In the genomic region with DNA sequence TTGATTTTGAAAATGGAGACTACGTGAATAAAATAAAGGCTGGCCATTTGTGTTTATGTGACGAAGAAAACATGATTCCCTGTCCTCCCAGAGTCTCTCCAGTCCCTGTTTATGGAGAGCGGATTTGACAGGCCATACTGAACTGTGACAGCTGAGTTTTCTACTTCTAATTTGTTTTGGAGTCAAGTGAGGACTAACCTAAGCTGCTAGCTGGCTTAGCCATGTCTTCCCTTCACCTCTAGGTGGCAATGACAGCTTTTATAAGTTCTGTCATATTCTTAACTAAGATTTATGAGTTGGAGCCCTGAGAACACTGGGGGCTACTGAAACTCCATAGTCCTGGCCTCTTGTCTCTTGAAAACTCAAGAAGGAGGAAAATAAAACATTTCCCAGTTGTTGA, we compare ENCODE assay signal across 9 mouse cellular contexts. TPM values are rescaled to one million over a fixed set of nuclear protein-coding genes. Genes with fewer than 3 reads are reported as not detected.
A peak's percentile ranks its signal among the peaks of the same experiment; 100 is the strongest.
DNase-seq lines count a peak whose midpoint lies in the region; ATAC-seq and TF ChIP-seq lines count a peak whose summit lies in the region.
"Had no signal": no experiment of that assay in that cellular context is flagged by ENCODE, and none has a peak within 500 bp of the region (broad histone marks: within the 10 kb centered on the region; RNA-seq: fewer than 3 reads in every experiment).

No protein-coding gene starts in this region.

- no peaks in the 10 kb centered on the region for H3K36me3 ChIP-seq in embryonic facial prominence, embryonic 11.5 days (replicated peaks; ENCODE audit: control insufficient read depth, insufficient read depth, low read depth, low read length)
- peaks cover 12% of the 10 kb centered on the region for H3K36me3 ChIP-seq in embryonic facial prominence, embryonic 10.5 days (replicated peaks)
- H3K36me3 ChIP-seq in G1E (replicated peaks), result peaks cover 78% of the 10 kb centered on the region
- no peaks in the 10 kb centered on the region; the same call in 1 of the 2 replicates for H3K36me3 ChIP-seq in forebrain, embryonic 11.5 days (ENCODE audit: control insufficient read depth, insufficient read depth, low read length)

- no peak overlapping the region for H3K4me3 ChIP-seq in embryonic facial prominence, embryonic 11.5 days (ENCODE audit: low read depth, low read length)
- no peak overlapping the region for H3K4me3 ChIP-seq in embryonic facial prominence, embryonic 10.5 days
- H3K4me3 ChIP-seq in left cerebral cortex, adult 2 months, result no peak overlapping the region
- H3K4me3 ChIP-seq in G1E (ENCODE audit: low read depth, low read length), result no peak overlapping the region
- H3K4me3 ChIP-seq in forebrain, embryonic 11.5 days (ENCODE audit: low read depth, low read length), result no peak overlapping the region

- DNase-seq in embryonic facial prominence, embryonic 11.5 days (ENCODE audit: low spot score), result peak; percentile 41
- DNase-seq in embryonic facial prominence, embryonic 10.5 days (ENCODE audit: low spot score), result no peak
- no peak for DNase-seq in left cerebral cortex, adult 2 months (ENCODE audit: extremely low spot score in 1 of 2, low spot score in 2 of 2)
- no peak for DNase-seq in left cerebral cortex, adult 8-10 months (ENCODE audit: low spot score in 2 of 2)
- DNase-seq in G1E (ENCODE audit: low spot score), result no peak
- no peak for DNase-seq in forebrain, embryonic 11.5 days (ENCODE audit: low spot score)
- DNase-seq in thymus, postnatal 4 days, result no peak
- DNase-seq: cerebellum, postnatal 36 days had no signal

- H3K4me2 ChIP-seq in embryonic facial prominence, embryonic 11.5 days (ENCODE audit: low read depth, low read length), result no peak overlapping the region
- H3K4me2 ChIP-seq in forebrain, embryonic 11.5 days (ENCODE audit: low read depth, low read length, severe bottlenecking), result no peak overlapping the region

- no peak overlapping the region for H3K9ac ChIP-seq in embryonic facial prominence, embryonic 11.5 days (replicated peaks; ENCODE audit: low read length)
- H3K9ac ChIP-seq in forebrain, embryonic 11.5 days (ENCODE audit: low read length), result no peak overlapping the region

- no peak overlapping the region for H3K27ac ChIP-seq in embryonic facial prominence, embryonic 11.5 days (replicated peaks; ENCODE audit: low read depth, low read length)
- no peak overlapping the region for H3K27ac ChIP-seq in embryonic facial prominence, embryonic 10.5 days (replicated peaks)
- H3K27ac ChIP-seq in left cerebral cortex, adult 2 months, result no peak overlapping the region
- H3K27ac ChIP-seq in forebrain, embryonic 11.5 days (ENCODE audit: low read depth, low read length), result no peak overlapping the region

- no peaks in the 10 kb centered on the region for H3K9me3 ChIP-seq in embryonic facial prominence, embryonic 11.5 days (replicated peaks; ENCODE audit: control insufficient read depth, low read length)
- no peaks in the 10 kb centered on the region for H3K9me3 ChIP-seq in embryonic facial prominence, embryonic 10.5 days
- H3K9me3 ChIP-seq in G1E (replicated peaks), result no peaks in the 10 kb centered on the region
- H3K9me3 ChIP-seq in forebrain, embryonic 11.5 days (ENCODE audit: control insufficient read depth, low read length), result no peaks in the 10 kb centered on the region

- 87% methylated on average over 3 of the region's 3 CpGs for WGBS in embryonic facial prominence, embryonic 11.5 days
- 83% methylated on average over 3 of the region's 3 CpGs for WGBS in embryonic facial prominence, embryonic 10.5 days
- 88% methylated on average over 3 of the region's 3 CpGs for WGBS in forebrain, embryonic 11.5 days

- H3K27me3 ChIP-seq in embryonic facial prominence, embryonic 11.5 days (ENCODE audit: control insufficient read depth, insufficient read depth, low read length), result no peaks in the 10 kb centered on the region
- H3K27me3 ChIP-seq in embryonic facial prominence, embryonic 10.5 days (replicated peaks; ENCODE audit: low read depth, poor library complexity, severe bottlenecking), result no peaks in the 10 kb centered on the region
- H3K27me3 ChIP-seq in G1E (ENCODE audit: insufficient read depth, low read length), result no peaks in the 10 kb centered on the region
- no peaks in the 10 kb centered on the region for H3K27me3 ChIP-seq in forebrain, embryonic 11.5 days (ENCODE audit: control insufficient read depth, insufficient read depth, low read length)

- peak; percentile 73 for TF ChIP-seq CTCF in left cerebral cortex, adult 2 months (IDR thresholded peaks at IDR 0.05)
- TF ChIP-seq CTCF in G1E (IDR thresholded peaks at IDR 0.05; ENCODE audit: low read depth, low read length), result peak; percentile 13; the same call in 1 of the 2 replicates

- ATAC-seq in embryonic facial prominence, embryonic 11.5 days (replicated peaks; ENCODE audit: insufficient number of reproducible peaks, low FRiP score, low TSS enrichment, low read depth), result no peak
- no peak for ATAC-seq in G1E (ENCODE audit: extremely low read depth, insufficient number of reproducible peaks, low FRiP score, poor library complexity, severe bottlenecking)
- peak; percentile 60 for ATAC-seq in megakaryocyte progenitor cell, adult 5-6 weeks (replicated peaks; ENCODE audit: poor library complexity)
- no peak for ATAC-seq in forebrain, embryonic 11.5 days (replicated peaks; ENCODE audit: low FRiP score)

- H3K4me1 ChIP-seq in embryonic facial prominence, embryonic 11.5 days (ENCODE audit: control insufficient read depth, insufficient read depth, low read length), result peaks cover 2% of the 10 kb centered on the region; the same call in 1 of the 2 replicates
- no peaks in the 10 kb centered on the region for H3K4me1 ChIP-seq in embryonic facial prominence, embryonic 10.5 days
- no peaks in the 10 kb centered on the region for H3K4me1 ChIP-seq in G1E (ENCODE audit: insufficient read depth, low read depth, low read length)
- no peaks in the 10 kb centered on the region for H3K4me1 ChIP-seq in forebrain, embryonic 11.5 days (replicated peaks; ENCODE audit: control insufficient read depth, insufficient read depth, low read length)

- intact Hi-C loops in left cerebral cortex, adult 2 months (cut with DNase I), result loop anchor here (1.0 kb wide), 1 partner anchor 214 kb away; a partner anchor contains a TSS

RNA-seq across cellular contexts. Expression of a gene that starts 41.1 kb away (rescaled TPM):
- polyA plus RNA-seq in embryonic facial prominence, embryonic 11.5 days (2014; fragmentation: Nextera tagmentation; extraction: Ambion mirVana), result 14.3 and 16.4 TPM in 2 replicates
- polyA plus RNA-seq in embryonic facial prominence, embryonic 10.5 days (2016; fragmentation: Nextera tagmentation; extraction: Ambion mirVana), result 17.0 and 19.5 TPM in 2 replicates
- 10 to 100 TPM; 45.4 to 47.7 TPM for total RNA-seq in left cerebral cortex, adult 2 months (2021)
- 10 to 100 TPM; 42.6 to 50.6 (median 49.4) TPM for total RNA-seq in left cerebral cortex, adult 8-10 months (2022)
- total RNA-seq in G1E (2014; fragmentation: Nextera tagmentation), result 55.7 and 59.1 TPM in 2 replicates
- 39.7 and 40.6 TPM in 2 replicates for total RNA-seq in G1E (2017)
- polyA plus RNA-seq in G1E (2012), result 11.1 and 17.9 TPM in 2 replicates
- total RNA-seq in megakaryocyte progenitor cell, adult 5-6 weeks (2015), result 19.3 and 20.8 TPM in 2 replicates
- total RNA-seq in megakaryocyte progenitor cell, adult 5-6 weeks (2017), result 17.0 and 20.1 TPM in 2 replicates
- 15.6 and 19.9 TPM in 2 replicates for polyA plus RNA-seq in forebrain, embryonic 11.5 days (2014; fragmentation: Nextera tagmentation; extraction: Ambion mirVana)

RNA-seq across cellular contexts. Expression of a gene that starts 41.2 kb away (rescaled TPM):
- polyA plus RNA-seq in embryonic facial prominence, embryonic 11.5 days (2014; fragmentation: Nextera tagmentation; extraction: Ambion mirVana), result 115 and 125 TPM in 2 replicates
- polyA plus RNA-seq in embryonic facial prominence, embryonic 10.5 days (2016; fragmentation: Nextera tagmentation; extraction: Ambion mirVana), result 102 and 106 TPM in 2 replicates
- total RNA-seq in left cerebral cortex, adult 2 months (2021), result 10 to 100 TPM; 48.9 to 51.8 TPM
- total RNA-seq in left cerebral cortex, adult 8-10 months (2022), result 10 to 100 TPM; 53.3 to 60.9 (median 58.4) TPM
- total RNA-seq in G1E (2014; fragmentation: Nextera tagmentation) (108 and 125 TPM in 2 replicates), G1E (2017) (203 and 220 TPM in 2 replicates)
- 5.6 and 8.0 TPM in 2 replicates for polyA plus RNA-seq in G1E (2012)
- total RNA-seq in megakaryocyte progenitor cell, adult 5-6 weeks (2015), result 77.1 and 80.2 TPM in 2 replicates
- 76.9 and 93.4 TPM in 2 replicates for total RNA-seq in megakaryocyte progenitor cell, adult 5-6 weeks (2017)
- 101 and 107 TPM in 2 replicates for polyA plus RNA-seq in forebrain, embryonic 11.5 days (2014; fragmentation: Nextera tagmentation; extraction: Ambion mirVana)
